Mouse (Mus musculus): ENCODE data around the gene Cptp. TPM values are rescaled to one million over a fixed set of nuclear protein-coding genes. Genes with fewer than 3 reads are reported as not detected.

The Cptp gene
- polyA plus RNA-seq (2015; fragmentation: Nextera tagmentation; extraction: Ambion mirVana): 19.7 and 20.8 TPM in 2 replicates

DNA sequence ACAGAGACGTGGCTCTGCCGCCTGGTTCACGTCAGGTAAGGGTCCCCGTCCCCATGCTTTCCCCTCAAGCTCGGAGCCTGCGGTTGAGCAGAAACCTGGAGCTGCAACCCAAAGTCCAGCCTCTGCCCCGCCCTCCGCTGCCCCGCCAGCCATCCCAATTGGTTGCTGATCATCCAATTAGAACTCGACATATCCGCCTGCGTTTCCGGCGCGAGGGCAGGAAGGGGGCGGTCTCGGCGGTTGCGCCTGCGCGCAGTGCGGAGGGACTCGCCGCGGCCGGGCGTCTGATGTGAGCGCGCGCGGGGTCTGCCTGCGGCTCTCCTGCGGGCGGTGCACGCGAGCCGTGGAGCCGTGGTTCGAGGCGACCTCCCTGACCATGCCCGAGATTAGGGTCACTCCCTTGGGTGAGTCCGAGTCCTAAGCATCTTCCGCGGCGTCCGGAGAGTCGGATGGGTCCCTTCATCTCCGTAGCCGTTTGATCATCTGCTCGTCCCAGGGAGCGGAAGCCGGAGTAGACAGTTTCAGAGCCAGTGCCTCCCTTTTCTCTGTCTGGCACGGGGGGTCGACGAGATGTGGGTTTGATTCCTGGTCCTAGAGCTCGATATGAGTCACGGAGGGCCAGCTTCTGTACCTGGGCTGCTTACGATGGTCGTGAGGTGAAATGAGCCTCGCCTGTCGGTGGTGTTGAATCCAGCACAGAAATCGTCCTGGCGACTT is at the start of gene Cptp, which contains the start of gene Ints11:
TSS of gene Cptp (minus strand) at position 124 of the 717 bp plus-strand sequence.
TSS of gene Ints11 (plus strand) at position 230 of the 717 bp plus-strand sequence.
- Histone ChIP-seq H3K4me3 (peak within 1 kb of the TSS; percentile 72), H3K27ac (peak within 1 kb of the TSS; percentile 71; the same call in 1 of the 2 replicates), H3K9ac (peak within 1 kb of the TSS; percentile 69), H3K9me3 (no peaks in the 10 kb centered on the region), H3K27me3 (no peaks in the 10 kb centered on the region), H3K4me1 (peaks cover 20% of the 10 kb centered on the region), H3K36me3 (peaks cover 46% of the 10 kb centered on the region), H3K4me2 (peak within 1 kb of the TSS; percentile 86)
- peak; percentile 95 for ATAC-seq (ENCODE audit: insufficient number of reproducible peaks, low FRiP score, low TSS enrichment, low read depth)
- WGBS: 1% methylated on average over 63 of the region's 63 CpGs

DNA sequence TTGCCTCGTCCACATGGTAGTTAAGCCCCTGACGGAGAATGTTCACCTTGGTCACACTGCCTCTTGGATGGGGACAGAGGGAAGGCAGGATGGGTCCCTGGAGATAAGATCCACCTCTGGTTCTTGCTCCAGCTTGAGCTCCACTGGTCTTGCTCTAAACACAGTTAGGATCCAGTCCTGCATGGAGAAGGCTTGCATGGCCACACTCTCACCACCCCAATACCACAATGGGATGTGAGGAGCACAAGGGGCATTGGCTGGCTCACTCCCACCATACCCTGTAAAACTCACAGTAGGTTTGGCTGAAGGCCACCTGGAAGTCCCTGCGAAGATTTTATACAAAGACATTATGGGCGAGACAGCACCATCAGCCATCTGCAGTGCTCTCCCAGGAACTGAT is 39.5 kb upstream of the Cptp start:
- H3K36me3 ChIP-seq: peaks cover 32% of the 10 kb centered on the region
- H3K4me1 ChIP-seq: no peaks in the 10 kb centered on the region
- no peak overlapping the region for H3K9ac ChIP-seq
- WGBS: 86% methylated on average over 4 of the region's 4 CpGs
- H3K27me3 ChIP-seq: no peaks in the 10 kb centered on the region
- H3K27ac ChIP-seq: no peak overlapping the region
- no peak overlapping the region for H3K4me2 ChIP-seq
- no peak for ATAC-seq (ENCODE audit: insufficient number of reproducible peaks, low FRiP score, low TSS enrichment, low read depth)
- H3K9me3 ChIP-seq: no peaks in the 10 kb centered on the region
- H3K4me3 ChIP-seq: no peak overlapping the region

DNA sequence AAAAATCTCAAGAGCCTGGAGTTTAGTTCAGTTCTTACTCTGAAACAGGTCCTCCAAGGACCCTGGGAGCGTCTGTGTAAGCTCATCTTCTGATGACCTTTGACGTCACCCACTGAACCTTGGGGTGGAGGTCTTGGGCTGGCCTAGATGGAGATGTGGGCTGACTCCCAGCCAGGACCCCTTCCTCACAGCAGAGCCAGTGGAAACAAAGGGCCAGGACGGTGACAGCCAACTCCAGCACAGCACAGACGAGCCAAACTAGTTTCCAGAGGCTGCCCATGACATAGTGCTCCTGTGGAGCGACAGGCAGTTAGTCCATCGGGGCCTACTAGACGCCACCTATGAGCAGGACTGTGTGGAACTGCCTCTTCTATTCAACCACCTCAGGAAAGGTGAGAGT is 39.0 kb upstream of the Cptp start:
- ATAC-seq (ENCODE audit: insufficient number of reproducible peaks, low FRiP score, low TSS enrichment, low read depth): no peak
- 71% methylated on average over 7 of the region's 7 CpGs for WGBS

DNA sequence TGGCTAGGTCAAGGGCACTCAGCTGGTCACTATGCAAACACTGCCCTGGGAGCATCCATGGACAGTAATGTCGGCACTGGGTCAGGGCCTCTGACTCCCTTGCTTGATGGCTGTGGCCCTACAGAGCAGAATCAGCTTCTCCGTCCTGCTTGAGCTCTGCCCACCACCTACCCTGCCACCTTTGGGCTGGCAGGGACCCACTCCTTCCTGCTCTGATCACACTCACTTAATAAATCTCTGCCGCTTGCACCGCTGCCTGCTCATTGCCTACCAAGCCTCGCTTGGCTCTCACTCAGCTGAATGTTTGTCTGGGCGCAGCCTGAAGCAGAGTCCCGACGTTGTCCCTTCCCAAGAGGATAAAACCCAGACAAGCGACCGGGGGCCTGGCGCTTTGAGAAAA is 37.8 kb upstream of the Cptp start:
- no peak for ATAC-seq (ENCODE audit: insufficient number of reproducible peaks, low FRiP score, low TSS enrichment, low read depth)

More for the DNA sequence above, 39.0 kb upstream of the Cptp start:
- H3K27me3 ChIP-seq: no peaks in the 10 kb centered on the region
- no peak overlapping the region for H3K9ac ChIP-seq
- no peaks in the 10 kb centered on the region for H3K4me1 ChIP-seq
- H3K4me3 ChIP-seq: no peak overlapping the region
- H3K9me3 ChIP-seq: no peaks in the 10 kb centered on the region
- H3K4me2 ChIP-seq: no peak overlapping the region
- no peak overlapping the region for H3K27ac ChIP-seq
- H3K36me3 ChIP-seq: peaks cover 36% of the 10 kb centered on the region

DNA sequence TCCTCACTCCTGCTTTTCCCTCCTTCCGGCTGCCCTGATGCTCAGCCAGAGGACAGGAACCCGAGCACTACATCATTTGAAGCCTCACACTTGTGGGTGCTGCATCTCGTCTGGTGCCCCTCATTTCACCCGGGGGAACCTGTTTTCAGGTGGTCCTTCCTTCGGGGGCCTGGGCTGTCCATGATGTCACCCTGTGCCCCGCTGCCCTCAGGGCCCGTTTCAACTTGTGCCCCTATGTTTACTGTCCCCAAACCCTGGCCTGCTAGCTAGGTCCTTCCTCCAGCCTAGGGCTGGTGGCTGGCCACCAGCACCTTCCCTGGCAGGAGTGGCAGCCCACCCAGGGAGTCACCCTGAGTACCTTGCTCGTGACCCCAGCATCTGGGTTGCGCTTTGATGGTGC is 36.9 kb upstream of the Cptp start:
- WGBS: 73% methylated on average over 9 of the region's 9 CpGs
- H3K4me3 ChIP-seq: no peak overlapping the region
- H3K9ac ChIP-seq: no peak overlapping the region
- no peaks in the 10 kb centered on the region for H3K9me3 ChIP-seq
- peaks cover 58% of the 10 kb centered on the region for H3K36me3 ChIP-seq
- no peak for ATAC-seq (ENCODE audit: insufficient number of reproducible peaks, low FRiP score, low TSS enrichment, low read depth)
- no peak overlapping the region for H3K4me2 ChIP-seq
- 0 out of 2 replicates have a peak, but pooled peaks cover 2% of the 10 kb centered on the region for H3K4me1 ChIP-seq
- no peaks in the 10 kb centered on the region for H3K27me3 ChIP-seq
- no peak overlapping the region for H3K27ac ChIP-seq

More for the DNA sequence above, 37.8 kb upstream of the Cptp start:
- H3K27me3 ChIP-seq: no peaks in the 10 kb centered on the region
- no peaks in the 10 kb centered on the region for H3K9me3 ChIP-seq
- no peak overlapping the region for H3K4me2 ChIP-seq
- H3K27ac ChIP-seq: no peak overlapping the region
- no peak overlapping the region for H3K4me3 ChIP-seq
- 78% methylated on average over 11 of the region's 11 CpGs for WGBS
- peaks cover 49% of the 10 kb centered on the region for H3K36me3 ChIP-seq
- no peaks in the 10 kb centered on the region for H3K4me1 ChIP-seq
- H3K9ac ChIP-seq: no peak overlapping the region

DNA sequence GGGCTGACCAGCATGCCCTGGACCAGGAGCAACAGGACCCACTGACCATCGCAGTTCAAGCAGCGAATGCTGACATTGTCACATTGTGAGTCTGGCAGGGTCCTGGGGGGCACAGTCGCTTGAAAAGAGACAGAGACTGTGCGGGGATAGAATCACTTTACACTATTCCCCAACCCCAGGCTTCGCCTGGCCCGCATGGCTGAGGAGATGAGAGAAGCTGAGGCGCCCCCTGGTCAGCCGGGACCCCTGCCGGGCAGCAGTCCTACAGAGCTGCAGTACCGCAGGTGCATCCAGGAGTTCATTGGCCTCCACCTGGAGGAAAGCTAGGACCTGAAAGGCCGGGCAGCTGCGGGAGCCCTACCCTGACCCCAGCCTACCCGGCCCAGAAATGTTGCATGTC is 36.4 kb upstream of the Cptp start:
- WGBS: 88% methylated on average over 13 of the region's 13 CpGs
- no peaks in the 10 kb centered on the region for H3K27me3 ChIP-seq
- H3K9ac ChIP-seq: no peak overlapping the region
- no peaks in the 10 kb centered on the region for H3K9me3 ChIP-seq
- no peak overlapping the region for H3K4me2 ChIP-seq
- H3K27ac ChIP-seq: no peak overlapping the region
- no peak for ATAC-seq (ENCODE audit: insufficient number of reproducible peaks, low FRiP score, low TSS enrichment, low read depth)
- H3K4me1 ChIP-seq: 0 out of 2 replicates have a peak, but pooled peaks cover 3% of the 10 kb centered on the region
- no peak overlapping the region for H3K4me3 ChIP-seq
- H3K36me3 ChIP-seq: peaks cover 63% of the 10 kb centered on the region

DNA sequence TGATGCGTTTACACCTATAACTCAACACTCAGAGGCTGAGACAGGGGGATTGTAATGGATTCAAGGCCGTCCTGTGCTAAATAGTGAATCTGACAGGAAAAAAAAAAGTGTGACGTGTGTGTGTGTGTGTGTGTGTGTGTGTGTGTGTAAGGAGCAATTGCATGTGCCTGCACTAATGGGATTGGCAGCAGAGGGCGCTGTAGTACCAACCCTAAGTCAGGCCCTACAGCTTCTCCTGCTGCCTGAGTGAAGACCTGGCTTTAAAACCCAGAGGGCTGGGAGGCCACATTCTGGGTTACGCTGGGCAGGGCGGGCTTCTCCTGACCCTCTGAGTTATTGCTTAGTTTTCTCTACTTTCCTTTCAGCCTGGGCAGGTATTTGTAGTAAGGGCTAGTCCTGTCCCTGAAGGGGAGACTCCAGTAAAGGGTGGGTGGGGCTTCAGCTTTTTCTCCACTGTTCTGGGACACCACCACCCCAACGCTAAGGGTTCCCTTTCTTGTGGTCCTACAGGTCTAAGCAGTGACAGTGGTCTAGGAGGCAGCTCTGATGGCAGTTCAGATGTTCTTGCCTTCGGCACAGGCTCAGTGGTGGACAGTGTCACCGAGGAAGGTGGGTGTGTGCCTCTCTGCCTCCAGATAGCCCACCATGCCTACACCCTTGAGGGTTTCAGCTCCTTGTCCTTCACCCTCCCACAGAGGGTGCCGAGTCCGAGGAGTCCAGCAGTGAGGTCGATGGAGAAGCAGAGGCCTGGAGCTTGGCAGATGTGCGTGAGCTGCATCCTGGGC is 35.3 kb upstream of the Cptp start:
- Histone ChIP-seq H3K27ac (no peak overlapping the region), H3K9ac (no peak overlapping the region), H3K4me2 (no peak overlapping the region), H3K27me3 (no peaks in the 10 kb centered on the region), H3K36me3 (peaks cover 74% of the 10 kb centered on the region), H3K4me1 (0 out of 2 replicates have a peak, but pooled peaks cover 3% of the 10 kb centered on the region), H3K9me3 (no peaks in the 10 kb centered on the region), H3K4me3 (no peak overlapping the region)
- no peak for ATAC-seq (ENCODE audit: insufficient number of reproducible peaks, low FRiP score, low TSS enrichment, low read depth)
- WGBS: 88% methylated on average over 13 of the region's 13 CpGs

DNA sequence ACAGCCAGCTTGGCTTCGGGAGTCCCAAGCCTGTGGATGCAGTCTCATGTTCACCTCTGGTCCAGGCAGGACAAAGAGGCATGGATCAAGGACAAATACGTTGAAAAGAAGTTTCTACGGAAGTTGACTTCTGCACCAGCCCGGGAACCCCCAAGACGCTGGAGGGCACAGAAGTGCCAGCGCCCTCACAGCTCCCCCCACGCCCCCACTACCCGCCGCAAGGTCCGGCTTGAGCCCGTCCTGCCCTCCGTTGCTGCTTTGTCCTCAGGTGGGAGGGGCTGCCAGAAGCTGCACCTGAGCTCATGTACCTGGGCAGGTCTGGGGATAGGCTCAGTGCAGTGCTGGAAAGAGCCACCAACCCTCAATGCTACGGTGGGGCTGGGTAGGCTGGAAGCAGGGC is 34.0 kb upstream of the Cptp start:
- Histone ChIP-seq H3K4me2 (no peak overlapping the region), H3K27ac (no peak overlapping the region), H3K4me3 (no peak overlapping the region), H3K27me3 (no peaks in the 10 kb centered on the region), H3K9me3 (no peaks in the 10 kb centered on the region), H3K4me1 (0 out of 2 replicates have a peak, but pooled peaks cover 3% of the 10 kb centered on the region), H3K36me3 (peaks cover 87% of the 10 kb centered on the region), H3K9ac (no peak overlapping the region)
- ATAC-seq (ENCODE audit: insufficient number of reproducible peaks, low FRiP score, low TSS enrichment, low read depth): no peak
- WGBS: 93% methylated on average over 13 of the region's 13 CpGs

DNA sequence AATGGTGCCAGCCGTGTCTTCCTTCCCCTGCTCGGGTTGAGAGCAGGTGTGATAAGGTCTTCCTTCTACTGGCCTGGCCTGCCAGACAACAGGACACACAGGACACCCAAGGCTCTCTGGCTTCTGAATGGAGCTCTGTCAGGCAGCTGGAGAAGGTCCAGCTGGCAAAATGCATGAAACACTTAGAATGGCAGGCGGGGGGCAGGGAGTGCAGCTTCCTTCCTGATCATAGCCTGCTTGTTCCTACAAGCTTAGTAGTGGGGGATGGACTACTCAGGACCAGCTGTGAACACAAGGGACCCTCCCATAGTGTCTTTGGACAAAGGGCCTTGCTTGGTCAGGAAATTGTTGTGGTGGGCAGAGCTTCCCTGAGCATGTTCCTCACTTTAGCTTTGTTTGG is 32.0 kb upstream of the Cptp start:
- Histone ChIP-seq H3K4me3 (no peak overlapping the region), H3K4me2 (no peak overlapping the region), H3K27me3 (no peaks in the 10 kb centered on the region), H3K27ac (no peak overlapping the region), H3K36me3 (peaks cover 92% of the 10 kb centered on the region), H3K9me3 (no peaks in the 10 kb centered on the region), H3K4me1 (0 out of 2 replicates have a peak, but pooled peaks cover 3% of the 10 kb centered on the region), H3K9ac (no peak overlapping the region)
- no peak for ATAC-seq (ENCODE audit: insufficient number of reproducible peaks, low FRiP score, low TSS enrichment, low read depth)
- 78% methylated on average over 3 of the region's 3 CpGs for WGBS

DNA sequence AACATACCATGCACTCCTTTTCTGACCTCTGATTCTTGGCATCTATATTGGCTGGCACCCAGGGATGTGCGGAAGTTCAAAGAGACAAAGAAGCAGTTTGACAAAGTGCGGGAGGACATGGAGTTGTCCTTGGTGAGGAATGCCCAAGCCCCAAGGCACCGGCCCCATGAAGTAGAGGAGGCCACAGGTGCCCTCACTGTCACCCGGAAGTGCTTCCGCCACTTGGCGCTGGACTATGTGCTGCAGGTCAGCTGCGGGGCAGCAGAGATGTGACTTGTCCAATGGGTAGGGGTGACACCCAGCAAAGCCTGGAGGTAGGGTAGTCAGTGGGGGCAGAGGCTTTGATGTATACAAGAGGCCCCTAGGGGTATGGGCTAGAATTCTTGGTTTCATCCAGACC is 30.1 kb upstream of the Cptp start:
- Histone ChIP-seq H3K9me3 (no peaks in the 10 kb centered on the region), H3K9ac (no peak overlapping the region), H3K36me3 (peaks cover 77% of the 10 kb centered on the region), H3K27me3 (no peaks in the 10 kb centered on the region), H3K4me3 (no peak overlapping the region), H3K27ac (no peak overlapping the region), H3K4me1 (peaks cover 18% of the 10 kb centered on the region), H3K4me2 (no peak overlapping the region)
- 92% methylated on average over 7 of the region's 7 CpGs for WGBS
- no peak for ATAC-seq (ENCODE audit: insufficient number of reproducible peaks, low FRiP score, low TSS enrichment, low read depth)

DNA sequence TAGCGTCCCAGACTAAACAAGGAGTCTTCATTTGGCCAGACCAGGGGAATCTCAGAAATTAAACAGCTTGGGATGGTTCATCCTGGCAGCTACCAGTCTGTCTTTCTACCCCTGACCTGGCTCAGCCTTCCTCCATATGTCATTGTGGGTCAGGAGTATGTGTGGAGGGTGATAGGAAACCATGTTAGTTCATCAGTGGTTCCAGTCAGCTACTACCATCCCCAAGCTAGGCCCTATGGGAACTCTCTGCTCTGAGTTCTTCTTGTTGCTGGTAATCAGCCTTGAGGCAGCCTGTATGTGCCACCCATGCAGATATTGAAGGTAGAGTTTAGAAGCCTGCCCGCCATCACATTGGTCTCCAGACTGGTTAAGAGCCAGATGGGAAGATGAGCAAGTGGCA is 29.1 kb upstream of the Cptp start:
- ATAC-seq (ENCODE audit: insufficient number of reproducible peaks, low FRiP score, low TSS enrichment, low read depth): no peak
- Histone ChIP-seq H3K27me3 (no peaks in the 10 kb centered on the region), H3K4me3 (no peak overlapping the region), H3K36me3 (peaks cover 67% of the 10 kb centered on the region), H3K27ac (no peak overlapping the region), H3K9me3 (no peaks in the 10 kb centered on the region), H3K4me1 (peaks cover 28% of the 10 kb centered on the region), H3K9ac (no peak overlapping the region), H3K4me2 (no peak overlapping the region)
- WGBS: 96% methylated on average over 2 of the region's 2 CpGs

DNA sequence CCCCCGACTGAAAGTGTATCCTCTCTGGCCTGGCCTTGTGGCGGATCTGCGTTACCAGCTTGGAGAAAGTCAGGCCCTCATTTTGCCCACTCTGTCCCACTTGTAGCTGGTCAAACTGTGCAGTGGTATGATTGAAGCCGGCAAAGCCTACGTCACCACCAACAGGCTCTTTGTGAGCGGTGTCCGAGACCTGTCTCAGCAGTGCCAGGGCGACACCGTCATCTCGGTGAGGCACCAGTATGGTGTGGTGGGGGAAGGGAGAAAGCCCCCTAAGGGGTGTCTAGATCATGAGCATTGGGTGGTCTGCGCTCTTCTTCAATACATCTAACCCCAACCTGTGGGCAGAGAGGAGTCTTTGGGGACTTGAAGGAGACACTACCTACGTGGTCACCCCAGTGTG is 27.2 kb upstream of the Cptp start:
- Histone ChIP-seq H3K9ac (no peak overlapping the region), H3K27ac (no peak overlapping the region), H3K4me1 (peaks cover 37% of the 10 kb centered on the region), H3K9me3 (no peaks in the 10 kb centered on the region), H3K36me3 (peaks cover 48% of the 10 kb centered on the region), H3K27me3 (no peaks in the 10 kb centered on the region), H3K4me3 (no peak overlapping the region), H3K4me2 (no peak overlapping the region)
- no peak for ATAC-seq (ENCODE audit: insufficient number of reproducible peaks, low FRiP score, low TSS enrichment, low read depth)
- WGBS: 98% methylated on average over 12 of the region's 12 CpGs
